Mouse (Mus musculus) frontal cortex, postnatal 14 days (tissue): ENCODE measurements around the gene Ripk3.

Source experiments
- DNase-seq, 2 experiments: peaks; one replicate each; pipeline ENCODE4 v3.0.0; 2022; ENCODE audit warnings: low spot score in 2 of 2

Gene Ripk3

DNA sequence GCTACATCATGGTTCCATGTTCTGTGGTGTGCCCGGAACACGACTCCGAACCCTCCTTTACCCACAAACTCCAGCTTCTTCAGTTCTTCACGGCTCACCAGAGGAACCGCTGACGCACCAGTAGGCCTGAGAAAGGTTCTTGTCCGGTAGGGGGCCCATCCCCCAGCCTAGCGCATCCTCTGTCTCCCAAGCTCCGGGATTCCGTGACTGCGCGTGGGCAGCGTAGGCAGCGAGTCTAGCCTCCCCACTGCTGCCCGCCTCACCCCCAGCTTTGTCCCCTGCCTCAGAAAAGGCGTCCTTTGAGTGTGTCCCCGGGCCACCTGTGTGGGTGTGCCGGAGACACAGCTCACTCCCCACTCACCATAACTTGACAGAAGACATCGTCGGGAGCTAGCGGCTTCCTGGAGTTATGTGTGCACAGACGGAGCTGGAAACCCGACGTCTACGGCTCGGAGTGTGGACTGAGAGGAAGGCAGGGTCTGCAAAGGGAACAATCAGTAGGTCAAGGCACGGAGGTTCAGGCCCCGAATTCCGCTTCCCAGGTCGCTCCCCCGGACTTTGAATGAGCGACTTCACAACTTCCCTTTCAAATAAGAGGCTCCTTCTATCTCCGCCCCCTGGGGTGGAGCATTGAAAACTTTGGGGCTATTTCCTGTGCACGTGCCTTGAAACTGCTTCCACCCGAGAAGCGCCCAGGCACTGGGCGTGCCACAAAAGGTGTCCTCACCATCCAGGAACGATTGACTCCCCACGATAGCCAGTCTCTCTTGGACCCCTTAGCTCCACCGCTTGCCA, at the start of gene Ripk3:
Gene Ripk3 (minus strand): TSS at position 610 of the 795 bp plus-strand sequence.
- DNase-seq: peak in 1 of 2 experiments; percentile 4

DNA sequence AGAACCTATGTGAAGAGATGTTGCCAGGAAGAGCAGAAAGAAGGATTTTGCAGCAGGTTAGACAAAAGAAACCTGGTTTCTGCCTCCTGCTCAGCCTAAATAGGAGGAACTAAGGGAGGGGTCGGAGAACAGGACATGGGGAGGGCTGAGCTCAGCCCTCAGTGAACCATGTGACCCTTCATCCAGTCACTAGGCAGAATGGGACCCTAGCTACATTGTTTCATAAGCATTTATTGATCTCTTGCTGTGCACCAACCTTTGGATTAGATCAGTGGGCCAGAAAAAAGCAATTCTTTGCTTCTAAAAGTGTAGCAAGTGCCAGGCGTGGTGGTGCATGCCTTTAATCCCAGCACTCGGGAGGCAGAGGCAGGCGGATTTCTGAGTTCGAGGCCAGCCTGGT, 49.6 kb upstream of the Ripk3 start:
- no peak for DNase-seq

DNA sequence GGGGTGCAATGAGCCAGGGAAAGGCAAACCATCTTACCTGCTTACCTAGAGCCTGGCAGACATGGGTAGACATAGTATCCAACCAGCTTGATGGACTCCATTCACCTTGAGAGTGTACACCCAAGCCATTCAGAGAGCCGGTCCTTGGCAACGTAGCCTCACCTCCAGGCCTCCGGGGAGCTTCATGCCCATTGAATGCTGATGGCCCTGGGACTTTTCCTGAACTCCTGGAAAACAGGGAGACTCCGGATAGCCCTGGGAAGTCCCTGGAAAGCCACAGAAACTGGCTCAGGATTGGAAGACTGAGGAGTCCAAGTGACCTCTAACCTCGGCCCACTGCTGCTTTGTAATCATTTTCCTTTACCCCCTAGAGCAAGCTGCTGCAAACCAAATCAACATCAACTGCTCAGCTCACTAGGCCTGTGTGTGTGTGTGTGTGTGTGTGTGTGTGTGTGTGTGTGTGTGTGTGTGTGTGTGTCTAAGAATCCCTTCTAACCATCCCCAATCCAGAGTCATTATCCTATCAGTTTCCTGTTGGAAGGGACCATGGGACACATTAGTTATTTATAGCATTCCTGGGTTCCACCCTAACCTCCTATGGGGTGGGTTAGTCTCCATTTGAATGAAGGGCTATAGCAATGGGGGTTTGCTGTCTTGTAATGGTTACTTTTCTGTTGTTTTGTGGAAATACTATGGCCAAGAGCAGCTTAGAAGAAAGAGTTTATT, 46.3 kb upstream of the Ripk3 start:
- no peak for DNase-seq

DNA sequence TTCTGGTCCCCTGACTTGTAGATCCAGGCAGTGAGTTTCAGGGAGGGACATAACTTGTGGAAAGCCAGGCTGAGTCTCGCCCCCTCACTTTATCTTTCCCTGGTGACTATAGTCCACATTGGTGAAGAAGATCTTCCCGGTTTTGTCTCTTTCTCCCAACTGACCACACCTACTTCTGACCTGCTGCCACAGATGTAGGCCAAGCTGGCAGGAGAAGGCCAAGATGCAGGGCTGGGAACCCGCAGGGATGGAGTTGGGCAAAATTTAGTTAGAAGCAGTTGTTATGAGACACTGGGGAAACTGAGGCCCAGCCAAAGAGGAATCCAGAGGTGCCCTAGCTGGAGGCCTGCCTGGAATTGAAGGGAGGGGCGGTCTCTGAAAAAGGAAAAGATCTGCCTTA, 44.5 kb upstream of the Ripk3 start:
- DNase-seq: no peak

DNA sequence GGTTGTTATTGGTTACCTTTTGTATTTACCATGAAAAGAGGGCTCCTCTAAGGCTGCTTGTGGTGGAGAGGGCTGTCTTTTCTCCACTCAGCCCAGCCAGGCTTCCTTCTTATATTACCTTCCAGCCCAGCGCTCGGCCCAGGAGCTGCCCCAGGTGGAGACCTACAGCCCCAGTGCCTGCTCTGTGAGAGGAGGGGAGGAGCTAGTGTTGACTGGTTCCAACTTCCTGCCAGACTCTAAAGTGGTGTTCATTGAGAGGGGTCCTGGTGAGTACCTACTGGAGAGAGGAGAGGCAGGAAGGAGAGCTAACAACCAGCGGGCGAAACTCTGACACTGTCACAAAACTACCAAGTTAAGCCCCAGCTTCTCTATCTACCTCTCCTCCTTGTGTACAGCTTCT, 41.7 kb upstream of the Ripk3 start:
- DNase-seq: no peak

DNA sequence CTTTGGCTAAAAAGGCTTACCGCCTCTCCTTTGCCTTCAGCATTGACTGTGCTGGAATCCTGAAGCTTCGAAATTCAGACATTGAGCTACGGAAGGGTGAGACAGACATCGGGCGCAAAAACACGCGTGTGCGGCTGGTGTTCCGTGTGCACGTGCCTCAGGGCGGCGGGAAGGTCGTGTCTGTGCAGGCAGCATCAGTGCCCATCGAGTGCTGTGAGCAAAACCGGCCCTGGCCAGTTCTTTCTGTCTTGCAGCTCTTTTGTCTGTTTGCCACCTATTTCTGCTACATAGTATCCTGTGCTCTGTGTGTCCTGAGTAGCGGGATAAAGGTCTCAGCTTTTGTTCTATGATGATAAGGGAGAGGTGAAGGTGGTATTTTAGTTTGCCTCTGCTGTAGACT, 41.2 kb upstream of the Ripk3 start:
- no peak for DNase-seq

DNA sequence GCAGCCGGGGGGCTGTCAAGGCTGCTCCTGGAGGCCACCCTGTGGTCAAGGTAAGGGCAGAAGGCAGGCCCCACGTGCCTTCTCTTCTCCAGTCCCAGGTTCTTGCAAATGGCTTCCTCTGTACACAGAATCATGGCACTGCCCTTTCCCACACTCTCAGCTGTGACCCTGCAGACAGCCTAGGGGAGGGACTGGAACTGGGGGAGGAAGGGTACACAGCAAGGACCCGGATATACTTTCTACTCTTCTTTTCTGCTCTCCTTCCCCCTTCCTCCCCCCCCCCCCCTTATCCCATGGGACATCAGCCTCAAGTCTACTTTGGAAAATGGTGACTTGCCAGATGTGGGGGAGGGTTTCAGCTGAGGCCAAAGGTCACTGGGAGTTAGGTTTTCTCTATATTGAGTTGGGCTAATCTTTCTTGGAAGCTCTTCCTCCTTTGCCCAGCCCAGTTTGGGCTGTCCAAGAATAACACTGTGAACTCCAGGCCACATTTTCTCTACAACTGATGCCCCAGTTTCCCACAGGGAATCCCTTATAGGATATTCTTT, 40.1 kb upstream of the Ripk3 start:
- no peak for DNase-seq

DNA sequence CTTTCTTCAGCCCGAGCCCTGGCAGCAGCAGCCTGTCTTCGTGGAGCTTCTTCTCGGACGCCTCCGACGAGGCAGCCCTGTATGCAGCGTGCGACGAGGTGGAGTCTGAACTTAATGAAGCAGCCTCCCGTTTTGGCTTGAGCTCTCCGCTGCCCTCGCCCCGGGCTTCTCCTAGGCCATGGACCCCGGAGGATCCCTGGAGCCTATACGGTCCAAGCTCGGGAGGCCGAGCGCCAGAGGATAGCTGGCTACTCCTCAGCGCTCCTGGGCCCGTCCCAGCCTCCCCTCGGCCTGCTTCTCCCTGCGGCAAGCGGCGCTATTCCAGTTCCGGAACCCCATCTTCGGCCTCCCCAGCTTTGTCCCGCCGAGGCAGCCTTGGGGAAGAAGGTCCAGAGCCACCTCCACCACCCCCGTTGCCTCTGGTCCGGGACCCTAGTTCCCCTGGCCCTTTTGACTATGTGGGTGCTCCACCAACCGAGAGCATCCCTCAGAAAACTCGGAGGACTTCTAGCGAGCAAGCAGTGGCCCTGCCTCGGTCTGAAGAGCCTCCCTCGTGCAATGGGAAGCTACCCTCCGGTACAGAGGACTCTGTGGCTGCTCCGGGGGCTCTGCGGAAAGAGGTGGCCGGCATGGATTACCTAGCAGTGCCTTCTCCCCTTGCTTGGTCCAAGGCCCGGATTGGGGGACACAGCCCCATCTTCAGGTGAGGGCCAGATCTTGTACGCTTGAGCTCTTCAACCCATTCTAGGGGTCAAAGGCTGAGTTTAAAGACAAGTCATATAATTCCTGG, 38.1 kb upstream of the Ripk3 start:
- DNase-seq: no peak

DNA sequence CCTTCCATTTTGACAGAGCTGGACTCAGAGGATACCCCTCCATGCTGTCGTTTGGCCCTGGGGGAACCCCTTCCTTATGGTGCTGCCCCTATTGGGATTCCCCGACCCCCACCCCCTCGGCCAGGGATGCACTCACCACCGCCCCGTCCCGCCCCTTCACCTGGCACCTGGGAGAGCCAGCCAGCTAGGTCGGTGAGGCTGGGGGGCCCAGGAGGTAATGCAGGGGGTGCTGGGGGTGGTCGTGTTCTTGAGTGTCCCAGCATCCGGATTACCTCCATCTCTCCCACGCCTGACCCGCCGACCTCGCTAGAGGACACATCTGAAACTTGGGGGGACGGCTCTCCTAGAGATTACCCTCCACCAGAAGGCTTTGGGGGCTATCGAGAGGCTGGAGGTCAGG, 37.5 kb upstream of the Ripk3 start:
- DNase-seq: no peak

DNA sequence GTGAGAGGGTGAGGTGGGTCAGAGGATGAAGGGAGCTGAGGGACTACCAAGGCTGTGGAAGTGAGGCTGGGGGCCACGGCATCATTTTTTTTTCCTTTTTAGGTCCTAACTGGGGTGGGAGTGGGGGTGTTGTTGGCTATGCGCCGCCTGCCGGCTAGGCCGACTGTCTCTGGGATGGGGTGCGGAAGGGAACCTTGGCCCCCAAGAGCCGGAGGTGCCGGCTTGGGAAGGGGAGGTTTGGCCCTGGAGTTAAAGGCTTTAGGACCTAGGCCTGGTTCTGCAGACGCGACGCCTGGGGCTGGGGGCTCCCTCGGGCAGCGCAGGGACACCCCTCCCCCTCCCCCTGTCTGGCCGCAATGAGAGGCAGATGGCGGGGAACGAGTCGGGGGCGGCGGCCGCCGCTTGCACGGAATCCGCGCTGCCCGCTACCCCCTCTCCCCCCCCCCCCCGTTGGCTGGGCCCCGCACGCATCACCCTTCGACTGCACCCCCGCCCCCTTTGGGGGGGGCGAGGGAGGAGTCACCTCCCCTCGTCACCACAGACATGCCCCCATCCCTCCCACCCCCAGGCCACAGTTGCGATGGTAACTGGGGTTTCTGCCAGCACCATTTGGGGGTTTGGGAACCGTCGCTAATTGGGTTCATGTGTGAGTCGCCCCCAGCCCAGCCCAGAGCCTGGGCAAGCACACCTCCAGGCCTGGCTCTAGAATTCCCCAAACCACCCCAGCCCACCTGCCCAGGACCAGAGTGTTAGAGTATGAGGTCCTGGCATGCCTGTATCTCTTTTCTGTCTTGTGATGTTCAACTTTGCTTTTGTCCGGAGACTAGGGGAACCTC, 36.8 kb upstream of the Ripk3 start:
- DNase-seq: no peak

DNA sequence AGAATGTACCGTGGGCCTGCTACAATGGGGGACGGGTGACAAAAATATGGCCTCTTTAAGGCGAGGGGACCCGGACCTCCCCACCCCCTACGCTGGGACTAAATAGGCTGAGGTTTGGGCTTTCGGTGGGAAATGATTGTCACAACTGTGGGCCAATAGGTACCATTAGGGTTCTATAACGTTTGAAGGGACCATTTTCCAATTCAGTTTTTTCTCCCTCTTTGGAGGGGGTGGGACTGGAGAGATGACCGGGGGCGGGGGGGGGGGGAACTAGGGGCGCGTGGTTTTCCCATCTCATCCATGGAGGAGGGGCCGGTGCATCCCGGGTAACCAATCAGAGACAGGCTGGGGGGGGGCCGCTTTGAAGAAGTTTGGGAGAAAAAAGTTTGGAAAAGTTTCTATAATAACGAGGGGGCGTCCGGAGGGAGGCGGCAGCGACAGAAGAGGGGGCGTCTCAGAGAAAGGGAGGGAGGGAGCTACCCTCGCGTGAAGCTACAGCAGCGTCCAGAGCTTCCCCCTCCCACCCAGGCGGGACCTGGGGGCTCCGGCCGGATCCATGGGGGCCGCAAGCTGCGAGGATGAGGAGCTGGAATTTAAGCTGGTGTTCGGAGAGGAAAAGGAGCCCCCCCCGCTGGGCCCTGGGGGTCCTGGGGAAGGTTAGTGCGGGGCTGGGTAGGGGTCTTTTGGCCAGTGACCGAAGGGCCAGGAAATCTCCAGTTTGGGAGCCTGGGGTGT, 36.0 kb upstream of the Ripk3 start:
- no peak for DNase-seq

DNA sequence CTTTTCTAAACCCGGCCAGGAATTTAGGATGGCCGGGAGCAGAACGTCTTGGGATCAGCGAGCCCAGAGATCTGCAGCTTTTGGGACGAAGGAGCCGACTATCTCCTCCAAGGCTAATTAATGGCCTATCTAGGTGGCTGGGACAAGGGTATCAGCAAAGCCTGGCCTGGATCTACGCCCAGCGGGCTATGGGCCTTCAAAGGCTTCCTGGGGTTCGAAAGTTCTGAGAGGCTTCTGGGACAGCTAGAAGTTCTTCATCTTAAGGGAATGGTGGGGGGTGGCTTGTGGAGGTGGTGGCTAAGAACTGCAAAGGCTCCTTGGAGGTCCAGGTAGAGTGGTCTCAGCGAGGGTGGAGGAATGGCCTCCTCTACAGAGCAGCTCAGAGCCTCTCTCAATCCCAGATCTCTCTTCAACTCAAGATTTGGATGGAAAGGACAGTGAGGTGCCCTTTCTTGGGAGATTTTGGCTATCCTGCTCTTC, 35.4 kb upstream of the Ripk3 start:
- DNase-seq: no peak

DNA sequence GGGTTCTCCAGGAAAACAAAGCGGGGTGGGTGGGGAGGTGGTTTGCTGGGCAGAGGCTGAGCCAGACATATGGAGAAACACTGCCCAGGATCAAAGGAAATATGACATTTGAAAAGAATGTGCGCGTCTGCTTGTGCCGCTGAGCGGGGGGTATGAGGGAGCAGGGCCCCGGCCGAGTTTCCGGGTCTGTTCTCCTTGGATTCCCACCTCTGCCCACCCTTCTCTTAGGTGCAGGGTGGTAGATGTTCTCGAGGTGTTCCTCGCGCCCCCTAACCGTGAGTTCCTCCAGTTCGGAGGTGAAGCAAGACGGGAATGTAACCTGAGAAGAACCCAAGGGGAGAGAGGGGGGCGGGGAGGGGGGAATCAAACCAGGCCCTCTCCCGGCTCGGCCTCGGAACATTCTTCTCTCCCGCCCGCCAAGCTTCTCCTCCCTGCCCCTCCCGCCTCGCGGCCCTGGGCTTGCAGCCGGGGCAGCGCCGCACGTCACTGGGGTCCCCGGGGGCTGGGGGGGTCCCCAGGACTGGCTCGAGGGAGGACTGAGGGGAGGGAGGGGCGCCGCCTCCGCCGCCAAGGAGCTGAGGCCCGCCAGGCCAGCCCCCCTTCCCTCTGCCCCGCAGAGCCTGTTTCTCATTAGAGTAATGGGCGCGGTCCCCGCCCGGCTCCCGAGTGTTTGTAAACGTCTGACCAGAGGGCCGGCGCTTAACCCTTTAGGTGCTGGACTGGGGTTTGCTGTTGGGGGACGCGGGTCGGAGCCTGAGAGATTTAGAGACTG, 34.5 kb upstream of the Ripk3 start, which contains the start of gene Nfatc4:
Gene Nfatc4 (plus strand): TSS at position 154 of the 772 bp plus-strand sequence.
- DNase-seq: peak in 1 of 2 experiments; percentile 37

DNA sequence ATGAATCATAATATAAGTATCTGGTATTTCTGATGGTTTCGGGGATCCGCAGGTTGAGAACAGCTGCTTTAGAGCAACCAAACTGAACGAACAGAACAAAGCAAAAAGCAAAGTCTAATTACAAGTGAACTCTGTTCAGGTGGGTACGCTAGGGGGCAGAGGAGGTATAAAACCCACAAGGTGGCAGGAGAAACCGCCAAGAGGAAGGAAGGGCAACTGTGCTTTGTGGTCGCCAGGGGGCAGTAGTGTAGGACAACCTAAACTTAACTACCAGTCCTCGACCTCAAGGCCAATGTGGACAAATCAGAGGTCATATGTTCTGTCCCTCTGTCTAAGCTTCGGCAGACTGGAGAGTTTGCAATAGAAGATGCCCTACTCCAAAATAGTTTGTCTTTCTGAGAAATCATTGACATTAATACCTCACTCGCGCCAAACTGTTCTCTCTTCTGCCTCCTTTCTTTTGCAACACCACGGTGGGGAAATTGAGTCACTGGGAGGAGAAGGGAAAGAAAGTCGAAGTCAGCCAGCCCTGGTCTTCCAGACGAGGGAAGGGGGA, 33.8 kb upstream of the Ripk3 start:
- peak in 1 of 2 experiments; percentile 37 for DNase-seq

DNA sequence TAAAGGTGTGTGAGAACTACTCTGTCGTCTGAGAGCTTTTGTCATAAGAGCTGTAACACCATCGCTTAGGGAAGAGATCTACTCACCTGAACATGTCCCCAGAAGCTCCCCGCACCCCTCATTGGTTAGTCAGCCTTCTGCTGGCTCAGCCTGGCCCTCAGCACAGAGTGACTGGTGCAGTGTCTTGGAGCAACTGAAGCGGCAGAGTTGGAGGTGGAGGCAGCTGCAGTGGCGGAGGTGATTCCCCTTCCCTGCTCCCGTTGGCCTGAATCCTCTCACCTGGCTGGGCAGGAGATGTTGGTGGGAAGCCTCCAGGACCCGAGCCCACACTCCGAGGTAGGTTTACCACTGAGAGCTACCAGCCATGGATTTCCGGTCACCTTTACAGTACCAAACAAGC, 31.9 kb upstream of the Ripk3 start:
- no peak for DNase-seq

DNA sequence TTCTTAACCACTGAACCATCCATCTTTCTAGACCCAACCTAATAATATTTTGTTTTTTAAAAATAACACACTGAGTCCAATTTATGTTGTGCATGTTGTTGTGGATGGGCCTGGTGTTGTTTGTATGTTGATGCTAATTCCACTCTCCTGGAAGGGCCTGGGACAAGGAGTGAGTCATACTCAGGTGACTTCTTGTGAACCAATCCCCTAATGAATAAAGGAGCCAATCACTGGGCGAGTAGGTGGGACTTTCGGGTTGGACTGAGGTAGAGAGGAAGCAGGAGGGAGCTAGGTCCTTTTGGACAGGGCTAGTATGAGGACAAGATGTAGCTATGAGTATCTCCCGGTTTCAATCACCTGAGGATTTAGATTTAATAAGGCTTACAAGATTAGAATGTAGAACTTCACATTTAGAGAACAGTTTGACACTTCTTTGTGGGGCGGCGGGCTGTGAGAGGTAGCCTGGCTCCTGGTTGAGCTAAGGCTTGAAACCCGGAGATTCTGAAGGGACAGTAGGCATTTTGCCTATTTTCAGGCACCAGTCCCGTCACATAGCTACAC, 31.3 kb upstream of the Ripk3 start:
- DNase-seq: no peak

DNA sequence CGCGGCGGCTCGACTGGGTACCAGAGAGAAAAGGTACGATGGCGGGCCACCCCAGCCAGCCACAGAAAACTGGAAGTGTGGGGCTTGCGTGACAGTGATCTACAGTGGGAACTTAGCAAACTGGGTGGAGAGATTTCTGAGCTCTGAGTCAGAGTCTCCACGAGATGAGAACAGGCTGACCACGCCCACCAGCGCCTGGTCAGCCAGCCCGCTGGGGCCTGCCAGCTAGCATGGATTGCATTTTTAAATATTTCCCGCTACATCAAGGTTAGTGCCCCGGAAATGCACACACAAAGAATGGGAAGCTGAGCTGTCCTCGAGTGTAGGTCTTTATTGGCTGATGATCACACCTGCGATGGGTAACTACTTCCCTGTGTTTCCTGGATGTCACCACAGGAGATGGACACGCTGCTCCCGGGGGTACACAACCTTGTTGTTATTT, 26.7 kb upstream of the Ripk3 start:
- DNase-seq: no peak

DNA sequence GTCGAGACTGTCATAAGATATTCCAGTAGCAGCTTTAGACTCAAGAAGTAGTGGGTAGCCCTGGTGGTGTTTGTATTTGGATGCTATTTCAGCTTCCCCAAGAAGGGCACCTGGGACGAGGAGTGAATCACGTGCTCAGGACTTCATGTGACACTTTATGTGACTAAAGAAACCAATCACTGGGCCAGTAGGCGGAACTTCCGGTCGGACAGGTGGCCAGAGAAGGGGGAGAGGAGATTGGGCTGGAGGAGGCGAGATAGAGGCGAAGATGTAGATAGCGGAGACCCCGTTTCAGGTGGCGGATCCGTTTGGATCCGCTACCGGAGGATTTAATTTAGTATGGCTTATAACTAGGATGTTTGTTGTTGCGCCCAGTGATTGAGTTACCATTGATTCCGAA, 26.2 kb upstream of the Ripk3 start:
- no peak for DNase-seq
